Mouse (Mus musculus) layer of hippocampus, adult 2 months (tissue): ENCODE results near the gene Cox7a1. TPM values are rescaled to one million over a fixed set of nuclear protein-coding genes. Genes with fewer than 3 reads are reported as not detected.

Source experiments
- DNase-seq, 2 experiments: peaks; one replicate each; pipeline ENCODE4 v3.0.0; 2022; ENCODE audit warnings: low spot score in 2 of 2
- H3K27ac ChIP-seq: fragments of 200-600 bp; 2 replicates; pipeline ENCODE4 v1.8.1; 2022
- H3K4me3 ChIP-seq: fragments of 200-600 bp; 2 replicates; pipeline ENCODE4 v1.8.1; 2022; ENCODE audit warnings: mild to moderate bottlenecking
- CTCF ChIP-seq: fragments of 200-600 bp; conservative IDR thresholded peaks from 2 replicates; pipeline ENCODE4 v1.8.1; 2022; ENCODE audit warnings: antibody characterized with exemption, mild to moderate bottlenecking, moderate library complexity
- long read RNA-seq, 2 experiments: library from polyadenylated mRNA; stranded (forward); transcript quantifications; one replicate each; pipeline ENCODE4 v2.0.0; 2021; ENCODE audit warnings: borderline mapping rate in 2 of 2
- total RNA-seq, 2 experiments: library from RNA; stranded (reverse); gene quantifications; 2 replicates each; pipeline ENCODE4 v1.2.3; 2021

The Cox7a1 gene
- total RNA-seq = 1 to 10 TPM; 3.5 to 5.9 TPM
- long read RNA-seq, experiment 1, partial matches to known transcripts = 0 of 4 reads
- long read RNA-seq, experiment 1, other reads (novel, unspliced or antisense) = 4 of 4 reads
- long read RNA-seq, experiment 2, partial matches to known transcripts = 1 of 5 reads
- long read RNA-seq, experiment 2, other reads (novel, unspliced or antisense) = 1 of 5 reads

DNA sequence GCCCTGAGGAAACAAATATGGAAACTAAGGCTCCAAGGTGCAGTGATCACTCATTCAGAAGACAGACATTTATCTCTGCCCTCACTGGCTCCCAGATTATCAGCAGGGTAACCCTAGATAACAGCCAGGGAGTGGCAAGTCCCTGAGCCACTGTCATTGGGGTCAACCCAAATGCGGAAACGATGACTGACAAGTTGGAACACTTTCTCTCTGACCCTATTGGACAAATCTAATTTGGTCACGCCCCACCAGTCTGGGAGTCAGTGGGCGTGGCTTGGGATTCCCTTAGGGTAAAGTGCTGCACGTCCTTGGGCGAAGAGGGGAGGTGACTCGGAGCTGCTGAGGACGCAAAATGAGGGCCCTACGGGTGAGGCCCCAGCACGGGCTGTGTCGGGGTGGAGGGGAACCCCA is at the start of gene Cox7a1:
Cox7a1 (plus strand) TSS at position 266 of the 411 bp plus-strand sequence.
- peak; percentile 40 to 44 for DNase-seq
- Histone ChIP-seq H3K4me3 (peak within 1 kb of the TSS; percentile 33), H3K27ac (peak within 1 kb of the TSS; percentile 9; the same call in 1 of the 2 replicates)
- TF ChIP-seq CTCF = no peak

DNA sequence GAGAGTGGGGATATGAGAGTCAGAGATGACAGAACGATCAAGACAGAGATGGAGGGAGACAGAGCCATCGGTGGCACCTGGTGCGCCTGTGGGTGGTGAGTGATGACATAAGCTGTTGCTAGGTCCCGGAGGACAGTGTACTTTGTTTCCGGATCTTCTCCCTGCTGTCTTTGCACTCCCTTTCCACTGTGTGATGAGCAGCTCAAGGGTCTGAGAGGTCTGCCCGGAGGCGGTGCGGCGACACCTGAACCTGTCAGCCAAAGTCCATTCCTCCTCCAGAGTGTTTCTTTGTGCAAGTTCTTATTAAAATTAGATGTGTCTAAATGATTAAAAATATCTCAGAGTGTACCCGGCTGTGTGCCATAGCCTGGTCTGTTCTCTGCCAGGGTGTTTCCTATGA is 47.1 kb upstream of the Cox7a1 start:
- Histone ChIP-seq H3K27ac (peak overlapping the region; percentile 76), H3K4me3 (peak overlapping the region; percentile 29; the same call in 1 of the 2 replicates)
- DNase-seq = peak in 1 of 2 experiments; percentile 39
- no peak for TF ChIP-seq CTCF

DNA sequence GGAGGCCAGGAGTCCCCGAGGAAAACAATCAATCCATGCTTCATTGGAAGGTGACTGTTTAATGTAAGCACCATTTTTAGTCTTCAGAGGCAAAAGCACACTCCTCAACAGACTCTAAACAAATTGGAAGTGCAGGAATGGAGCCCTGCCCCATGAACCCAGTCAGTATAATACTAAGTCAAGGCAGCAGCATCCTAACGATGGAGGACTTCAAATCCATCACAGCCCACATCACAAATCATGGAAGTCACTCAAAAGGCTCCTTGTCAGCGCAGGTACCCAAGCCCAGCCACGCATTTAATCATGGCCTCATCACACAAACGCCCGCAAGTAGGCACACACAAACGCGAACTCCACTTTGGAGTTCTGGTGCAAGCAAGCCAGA is 40.8 kb upstream of the Cox7a1 start:
- peak overlapping the region; percentile 65 for H3K4me3 ChIP-seq
- peak overlapping the region; percentile 74 for H3K27ac ChIP-seq
- no peak for TF ChIP-seq CTCF
- DNase-seq = no peak

DNA sequence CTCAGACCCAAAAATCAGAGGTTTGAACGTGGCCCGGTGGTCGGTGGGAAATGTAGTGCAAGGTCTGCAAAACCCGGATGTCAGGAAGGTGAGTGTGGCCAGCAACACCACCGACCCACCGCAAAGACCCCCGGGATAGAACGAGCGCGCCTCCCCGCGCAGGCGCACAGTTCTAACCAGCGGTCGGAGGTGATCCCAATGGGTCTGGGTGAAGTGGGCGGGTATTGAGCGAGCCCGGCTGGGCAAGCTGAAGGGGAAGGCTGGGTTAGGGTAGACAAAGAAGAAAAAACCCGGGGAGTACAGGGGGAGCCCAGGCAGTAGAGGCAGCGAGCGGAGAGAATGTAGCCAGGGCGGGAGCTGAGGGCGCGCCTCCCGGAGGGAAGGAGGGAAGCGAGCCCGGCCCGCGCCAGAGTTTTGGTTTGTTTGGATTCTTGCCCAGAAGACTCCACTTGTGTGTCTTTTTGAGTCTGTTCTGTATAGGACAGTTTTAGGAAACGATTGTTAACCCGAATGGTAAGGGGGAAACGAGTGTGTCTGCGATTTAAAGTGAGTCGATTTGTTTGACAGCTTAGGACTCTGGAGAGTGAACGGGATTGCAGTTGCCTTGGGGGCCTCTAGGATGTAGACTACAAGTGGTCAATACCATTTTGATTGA is 40.3 kb upstream of the Cox7a1 start:
- peak; percentile 32; the same call in 1 of the 2 replicates for TF ChIP-seq CTCF
- peak; percentile 68 to 72 for DNase-seq
- peak overlapping the region; percentile 65 for H3K4me3 ChIP-seq
- H3K27ac ChIP-seq = peak overlapping the region; percentile 74

DNA sequence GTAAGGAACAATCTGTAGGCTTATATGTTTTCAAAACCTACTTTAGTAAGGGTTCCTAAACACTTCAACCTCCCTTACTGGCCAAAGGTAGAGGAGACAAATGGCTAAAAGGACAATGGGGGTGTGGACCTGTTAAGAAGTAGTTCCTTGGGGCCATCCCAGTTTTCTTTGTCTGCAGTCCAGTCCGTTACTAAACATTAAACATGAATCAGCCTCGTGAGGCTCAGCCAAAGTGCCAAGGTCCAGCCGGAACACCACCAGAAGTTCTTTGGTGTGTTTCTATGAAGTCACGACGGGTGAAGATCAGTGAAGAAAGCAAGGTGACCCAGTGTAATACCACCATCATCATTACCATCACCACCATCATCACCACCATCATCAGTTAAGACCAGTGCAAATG is 36.9 kb upstream of the Cox7a1 start:
- Histone ChIP-seq H3K27ac (no peak overlapping the region), H3K4me3 (no peak overlapping the region)
- TF ChIP-seq CTCF = no peak
- DNase-seq = no peak

DNA sequence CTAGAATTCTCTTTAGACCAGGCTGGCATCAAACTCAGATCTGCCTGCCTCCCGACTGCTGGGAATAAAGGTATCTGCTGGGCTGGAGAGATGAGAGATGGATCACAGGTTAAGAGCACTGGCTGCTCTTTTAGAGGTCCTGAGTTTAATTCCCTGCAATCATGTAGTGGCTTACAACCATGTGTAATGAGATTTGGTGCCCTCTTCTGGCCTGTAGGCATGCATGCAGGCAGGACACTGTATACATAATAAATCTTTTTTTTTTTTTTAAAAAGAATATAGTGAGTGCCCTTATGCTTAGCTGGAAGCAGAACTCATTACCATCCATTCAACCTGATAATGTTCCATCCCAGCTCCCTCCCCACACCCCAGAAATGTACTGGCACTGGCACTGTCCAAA is 29.9 kb upstream of the Cox7a1 start:
- no peak for DNase-seq
- Histone ChIP-seq H3K4me3 (no peak overlapping the region), H3K27ac (no peak overlapping the region)
- TF ChIP-seq CTCF = peak; percentile 41

DNA sequence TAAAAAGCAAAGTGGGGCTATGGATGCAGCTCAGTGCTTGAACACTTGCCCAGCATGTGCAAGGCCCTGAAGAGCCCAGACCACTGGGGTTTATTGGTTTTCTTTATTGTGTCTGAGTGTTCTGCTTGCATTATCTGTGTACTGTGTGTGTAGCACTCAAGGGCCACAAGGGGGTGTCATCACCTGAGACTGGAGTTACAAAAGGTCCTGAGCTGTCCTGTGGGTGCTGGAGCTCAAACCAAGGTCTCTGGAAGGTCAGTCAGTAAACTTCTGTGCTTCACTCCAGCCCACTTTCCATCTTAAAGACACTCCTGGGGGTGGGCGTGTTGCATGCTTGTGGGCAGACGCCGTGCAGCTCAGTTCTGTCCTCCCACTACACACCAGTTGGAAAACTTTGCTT is 28.4 kb upstream of the Cox7a1 start:
- Histone ChIP-seq H3K4me3 (no peak overlapping the region), H3K27ac (no peak overlapping the region)
- TF ChIP-seq CTCF = no peak
- DNase-seq = no peak

DNA sequence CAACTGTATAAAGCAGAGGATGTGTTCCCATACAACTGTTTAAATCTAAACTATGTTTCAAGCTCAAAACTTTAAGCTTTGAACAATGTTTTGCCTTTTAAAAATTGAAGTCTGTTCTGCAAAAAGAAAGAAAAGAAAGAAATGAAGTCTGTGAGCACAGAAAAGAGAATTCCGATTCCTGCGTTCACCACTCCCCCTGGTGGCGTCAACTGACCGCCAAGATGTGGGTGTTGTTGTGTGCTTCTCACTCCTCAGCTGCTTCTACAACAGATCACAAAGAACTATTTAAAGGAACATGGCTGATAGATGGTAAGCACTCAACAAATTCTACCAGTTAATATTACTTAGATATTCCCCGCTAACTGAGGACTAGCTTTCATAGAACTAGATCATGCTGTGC is 20.8 kb upstream of the Cox7a1 start:
- Histone ChIP-seq H3K27ac (no peak overlapping the region), H3K4me3 (no peak overlapping the region)
- DNase-seq = no peak
- TF ChIP-seq CTCF = peak; percentile 57

DNA sequence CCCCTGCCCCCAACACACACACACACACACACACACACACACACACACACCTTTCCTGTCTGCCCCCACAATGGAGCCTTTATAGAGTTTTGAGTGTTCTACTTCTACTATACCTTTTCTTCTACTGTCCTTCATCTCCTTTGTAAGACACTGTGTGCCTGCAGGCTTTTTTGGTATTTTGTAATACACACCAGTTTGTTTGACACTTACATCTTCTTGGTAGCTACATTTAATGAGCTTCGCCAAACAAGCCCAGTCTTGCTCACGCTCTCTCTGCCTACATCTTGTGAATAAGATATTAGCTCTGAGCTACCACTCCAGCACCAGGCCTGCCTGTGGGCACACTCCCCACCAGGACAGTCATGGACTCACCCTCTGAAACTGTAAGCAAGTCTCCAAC is 19.2 kb upstream of the Cox7a1 start:
- no peak overlapping the region for H3K4me3 ChIP-seq
- TF ChIP-seq CTCF = no peak
- no peak for DNase-seq
- no peak overlapping the region for H3K27ac ChIP-seq

DNA sequence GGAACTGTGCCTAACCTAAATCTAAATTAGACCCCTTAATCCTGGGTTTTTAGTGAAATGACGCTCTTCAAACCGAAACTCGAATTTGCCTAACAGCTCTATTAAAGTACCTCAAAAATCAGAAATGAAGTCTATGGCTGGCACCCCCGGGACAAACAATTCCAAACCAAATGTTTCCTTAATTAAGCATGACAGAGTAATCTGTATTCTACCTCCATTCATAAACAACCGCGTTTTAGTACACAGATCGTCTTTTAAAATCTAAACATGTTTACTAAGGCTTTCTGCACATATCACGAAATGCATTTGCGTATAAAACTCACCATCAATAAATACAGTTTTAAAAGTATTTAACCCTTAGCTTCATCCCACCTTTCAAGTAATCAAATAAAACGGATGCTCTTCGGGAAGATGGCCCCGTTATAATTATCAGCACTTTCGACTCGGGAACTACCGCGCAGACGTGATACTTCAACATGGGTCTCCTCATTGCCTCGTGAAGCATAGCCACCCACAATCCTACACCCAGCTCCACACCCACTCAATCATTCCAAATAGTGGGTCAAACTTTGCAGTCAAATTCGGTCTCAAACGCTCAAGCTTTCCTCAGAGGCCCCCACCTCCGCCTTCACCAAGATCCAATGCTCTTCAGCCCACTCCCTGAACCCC is 14.9 kb upstream of the Cox7a1 start:
- Histone ChIP-seq H3K4me3 (peak overlapping the region; percentile 69), H3K27ac (peak overlapping the region; percentile 99)
- peak in 1 of 2 experiments; percentile 35 for DNase-seq
- TF ChIP-seq CTCF = no peak

DNA sequence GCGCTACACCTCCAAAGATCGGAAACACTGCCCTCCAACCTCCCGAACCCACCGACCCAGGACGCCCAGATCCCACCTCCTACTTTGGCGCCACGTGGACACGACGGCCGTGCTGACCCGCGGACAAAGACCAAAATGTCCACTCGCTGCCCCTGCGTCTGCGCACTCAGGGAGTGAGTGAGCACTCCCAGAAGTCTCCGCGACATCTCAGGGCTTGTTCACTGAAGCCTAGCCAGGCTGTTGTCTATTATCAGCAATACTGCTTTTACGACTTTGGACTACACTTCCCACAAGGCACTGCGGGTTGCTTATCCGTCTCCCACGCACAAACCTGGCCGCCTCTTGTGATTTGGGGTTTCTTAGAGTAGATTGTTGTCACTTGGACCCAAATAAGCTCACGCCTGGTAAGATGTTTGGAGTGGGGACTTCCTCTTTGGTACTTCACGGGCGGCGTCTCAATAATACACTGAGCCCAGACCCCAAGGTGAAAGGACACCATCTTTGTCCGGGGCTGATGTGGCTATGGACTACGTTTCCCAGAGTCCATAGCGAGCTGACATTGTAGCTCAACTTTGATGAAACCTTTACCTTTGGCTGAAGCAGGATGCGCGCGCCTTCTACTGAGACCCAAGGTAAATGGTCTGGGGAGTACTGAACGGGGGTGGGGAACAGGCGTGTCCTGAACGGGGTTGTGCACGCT is 14.2 kb upstream of the Cox7a1 start, which contains the start of gene Zfp146:
Zfp146 (minus strand) TSS at position 168 of the 700 bp plus-strand sequence.
- H3K27ac ChIP-seq = peak within 1 kb of the TSS; percentile 99
- no peak for TF ChIP-seq CTCF
- H3K4me3 ChIP-seq = peak within 1 kb of the TSS; percentile 69
- peak; percentile 88 to 95 for DNase-seq

DNA sequence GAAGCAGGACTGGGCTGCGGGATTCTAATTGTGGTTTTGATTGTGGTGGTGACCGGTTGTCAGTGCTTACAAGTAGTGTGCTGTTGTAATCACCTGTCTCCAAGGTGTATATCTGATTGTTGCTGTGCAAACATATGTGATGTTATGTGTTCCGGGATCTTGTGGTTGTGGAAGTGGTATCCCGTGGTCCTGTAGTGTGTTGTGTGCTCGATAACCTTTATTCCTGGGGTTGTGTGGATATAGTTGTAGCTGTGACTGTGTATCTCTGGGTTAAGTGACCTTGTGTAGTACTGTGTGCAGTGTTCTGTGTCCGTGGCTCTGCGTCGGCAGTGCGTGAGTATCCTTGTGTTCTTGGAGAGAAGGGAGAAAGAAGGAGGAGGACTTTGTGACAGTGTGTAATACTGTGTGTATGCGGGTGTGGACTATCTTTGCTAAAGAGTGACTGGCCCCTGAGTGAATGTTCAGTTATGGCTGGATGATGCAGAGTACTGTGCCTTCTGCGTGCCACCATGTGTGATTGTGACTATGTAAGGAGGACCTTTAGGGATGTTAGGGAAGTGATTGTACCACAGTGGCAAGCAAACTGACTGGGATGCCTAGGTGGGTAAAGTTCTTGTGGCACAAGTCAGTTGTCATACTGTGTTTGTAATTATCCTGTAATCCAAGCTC is 13.5 kb upstream of the Cox7a1 start:
- peak overlapping the region; percentile 69 for H3K4me3 ChIP-seq
- no peak for DNase-seq
- H3K27ac ChIP-seq = peak overlapping the region; percentile 99
- no peak for TF ChIP-seq CTCF

DNA sequence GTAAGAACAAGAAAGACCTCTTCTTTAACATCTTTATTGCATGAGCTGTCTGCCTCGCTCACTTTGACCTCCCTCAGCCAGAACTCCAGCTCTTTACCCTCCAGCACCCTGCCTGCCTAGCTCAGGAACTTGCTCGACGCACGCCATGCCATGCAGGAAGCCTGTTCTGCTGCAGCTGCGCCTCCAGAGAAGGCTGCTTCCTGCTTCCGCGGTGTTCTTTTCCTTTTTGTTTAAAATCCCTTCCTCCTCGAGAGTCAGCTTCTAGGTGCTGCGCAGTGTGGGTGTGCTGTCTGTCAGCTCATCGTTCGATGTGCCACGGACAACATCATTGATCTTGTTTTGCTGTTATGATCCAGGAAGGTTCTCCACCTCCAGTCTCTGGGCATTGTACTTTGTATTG is 7.5 kb upstream of the Cox7a1 start:
- TF ChIP-seq CTCF = no peak
- H3K4me3 ChIP-seq = no peak overlapping the region
- no peak overlapping the region for H3K27ac ChIP-seq
- no peak for DNase-seq
